Mouse (Mus musculus): ENCODE measurements around the gene Dnmt3a. TPM values are rescaled to one million over a fixed set of nuclear protein-coding genes. Genes with fewer than 3 reads are reported as not detected.

Gene Dnmt3a
- polyA plus RNA-seq, 1 experiment from 2014 or later: 98.5 TPM

DNA sequence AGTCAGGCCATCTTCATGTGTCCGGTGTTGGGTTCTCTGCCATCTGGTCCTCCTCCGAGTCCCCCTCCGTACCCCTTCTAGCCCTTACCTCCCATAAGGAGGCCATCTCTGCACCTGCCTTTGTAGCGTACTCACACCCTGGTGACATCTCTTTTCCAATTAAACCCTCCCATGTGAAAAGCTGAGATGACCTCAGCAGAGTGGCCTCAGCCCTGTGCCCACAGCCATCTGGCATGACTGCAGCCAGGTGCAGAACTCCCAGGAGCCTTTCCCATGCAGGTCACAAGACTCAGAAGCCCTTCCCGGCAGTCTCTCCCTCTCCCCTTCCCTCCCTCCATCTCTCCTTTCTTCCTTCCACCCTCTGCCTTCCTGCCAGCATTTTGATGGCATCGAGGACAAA lies 141.7 kb downstream of the Dnmt3a start:
- Histone ChIP-seq H3K27me3 (no peaks in the 10 kb centered on the region), H3K9me3 (replicated peaks) (no peaks in the 10 kb centered on the region), H3K9ac (no peak overlapping the region), H3K27ac (no peak overlapping the region), H3K4me1 (peaks cover 9% of the 10 kb centered on the region; the same call in 1 of the 2 replicates), H3K4me2 (no peak overlapping the region), H3K36me3 (ENCODE audit: poor library complexity, severe bottlenecking) (no peaks in the 10 kb centered on the region), H3K4me3 (no peak overlapping the region)
- WGBS: 73% methylated on average over 6 of the region's 6 CpGs
- no peak for ATAC-seq

DNA sequence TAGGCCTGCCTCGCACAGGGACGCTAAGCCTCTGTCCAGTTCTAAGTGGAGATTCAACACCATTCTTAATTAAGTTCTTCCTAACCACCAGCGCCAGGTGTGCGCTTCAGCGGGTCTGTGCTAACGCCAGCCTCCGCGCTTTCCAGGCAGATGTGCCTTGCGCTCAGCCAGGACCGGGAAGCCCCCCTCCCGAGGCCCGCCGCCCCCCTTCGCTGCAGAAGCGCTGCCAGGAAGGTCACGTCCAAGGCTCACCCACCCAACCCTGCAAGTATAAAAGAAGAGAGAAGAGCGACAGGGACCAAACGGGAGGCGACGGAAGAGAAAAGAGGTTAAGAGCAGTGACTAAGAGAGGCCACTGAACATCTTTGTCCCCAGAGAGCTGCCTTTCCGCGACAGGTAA lies 148.8 kb downstream of the Dnmt3a start, which contains the start of gene Pomc:
Gene Pomc, plus strand, starts transcription at position 301 of the 400 bp plus-strand sequence.
- no peak for ATAC-seq
- Histone ChIP-seq H3K27me3 (peaks cover 33% of the 10 kb centered on the region), H3K36me3 (ENCODE audit: poor library complexity, severe bottlenecking) (no peaks in the 10 kb centered on the region), H3K9me3 (replicated peaks) (no peaks in the 10 kb centered on the region), H3K9ac (no peak within 1 kb of the TSS), H3K4me2 (no peak within 1 kb of the TSS), H3K27ac (no peak within 1 kb of the TSS), H3K4me3 (no peak within 1 kb of the TSS), H3K4me1 (0 out of 2 replicates have a peak, but pooled peaks cover 3% of the 10 kb centered on the region)
- 16% methylated on average over 22 of the region's 22 CpGs for WGBS

- Histone ChIP-seq H3K9me3 (replicated peaks) (no peaks in the 10 kb centered on the region), H3K4me2 (no peak overlapping the region), H3K9ac (no peak overlapping the region), H3K4me3 (no peak overlapping the region), H3K27me3 (peaks cover 33% of the 10 kb centered on the region), H3K36me3 (ENCODE audit: poor library complexity, severe bottlenecking) (no peaks in the 10 kb centered on the region), H3K27ac (no peak overlapping the region), H3K4me1 (peaks cover 6% of the 10 kb centered on the region)
- no peak for ATAC-seq
- 35% methylated on average over 10 of the region's 10 CpGs for WGBS
Observed at GRCm38 (mm10) chr12:3955371-3955770, 149.6 kb downstream of the Dnmt3a start.

DNA sequence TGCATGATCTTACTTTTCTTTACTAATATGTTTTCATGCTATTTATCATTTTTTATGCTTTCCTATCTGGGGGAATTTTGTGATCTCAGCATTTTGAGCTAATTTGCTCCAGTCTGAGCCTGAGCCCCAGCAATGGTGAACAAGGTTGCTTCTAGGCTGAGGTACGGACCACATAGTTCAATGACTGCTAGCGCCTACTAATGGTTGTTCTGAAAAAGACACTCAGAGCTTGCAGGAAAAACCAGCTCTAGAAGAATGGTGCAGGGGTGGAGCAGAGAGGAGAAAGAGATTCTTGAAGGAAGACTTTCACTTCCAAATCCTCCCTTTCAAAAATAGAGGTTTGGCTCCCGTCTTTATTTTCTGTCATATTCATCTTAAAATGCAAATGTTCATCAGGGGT lies 150.5 kb downstream of the Dnmt3a start:
- H3K36me3 ChIP-seq (ENCODE audit: poor library complexity, severe bottlenecking): no peaks in the 10 kb centered on the region
- no peak overlapping the region for H3K4me2 ChIP-seq
- H3K9ac ChIP-seq: no peak overlapping the region
- no peak overlapping the region for H3K4me3 ChIP-seq
- no peak for ATAC-seq
- H3K4me1 ChIP-seq: peaks cover 11% of the 10 kb centered on the region
- peaks cover 33% of the 10 kb centered on the region for H3K27me3 ChIP-seq
- H3K9me3 ChIP-seq (replicated peaks): no peaks in the 10 kb centered on the region
- H3K27ac ChIP-seq: no peak overlapping the region
- WGBS: 14% methylated on average over 3 of the region's 3 CpGs

DNA sequence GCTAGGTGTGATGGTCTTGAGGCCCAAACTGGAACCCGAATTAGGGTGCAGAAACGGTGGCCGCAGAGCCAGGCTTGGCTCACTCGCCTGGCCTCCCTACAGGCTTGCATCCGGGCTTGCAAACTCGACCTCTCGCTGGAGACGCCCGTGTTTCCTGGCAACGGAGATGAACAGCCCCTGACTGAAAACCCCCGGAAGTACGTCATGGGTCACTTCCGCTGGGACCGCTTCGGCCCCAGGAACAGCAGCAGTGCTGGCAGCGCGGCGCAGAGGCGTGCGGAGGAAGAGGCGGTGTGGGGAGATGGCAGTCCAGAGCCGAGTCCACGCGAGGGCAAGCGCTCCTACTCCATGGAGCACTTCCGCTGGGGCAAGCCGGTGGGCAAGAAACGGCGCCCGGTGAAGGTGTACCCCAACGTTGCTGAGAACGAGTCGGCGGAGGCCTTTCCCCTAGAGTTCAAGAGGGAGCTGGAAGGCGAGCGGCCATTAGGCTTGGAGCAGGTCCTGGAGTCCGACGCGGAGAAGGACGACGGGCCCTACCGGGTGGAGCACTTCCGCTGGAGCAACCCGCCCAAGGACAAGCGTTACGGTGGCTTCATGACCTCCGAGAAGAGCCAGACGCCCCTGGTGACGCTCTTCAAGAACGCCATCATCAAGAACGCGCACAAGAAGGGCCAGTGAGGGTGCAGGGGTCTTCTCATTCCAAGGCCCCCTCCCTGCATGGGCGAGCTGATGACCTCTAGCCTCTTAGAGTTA lies 154.2 kb downstream of the Dnmt3a start:
- peaks cover 11% of the 10 kb centered on the region for H3K4me1 ChIP-seq
- H3K36me3 ChIP-seq (ENCODE audit: poor library complexity, severe bottlenecking): 0 out of 2 replicates have a peak, but pooled peaks cover 11% of the 10 kb centered on the region
- H3K4me2 ChIP-seq: peak overlapping the region; percentile 92
- peak; percentile 97 for ATAC-seq
- peak overlapping the region; percentile 93 for H3K27ac ChIP-seq
- no peaks in the 10 kb centered on the region for H3K9me3 ChIP-seq (replicated peaks)
- WGBS: 3% methylated on average over 53 of the region's 53 CpGs
- peaks cover 17% of the 10 kb centered on the region for H3K27me3 ChIP-seq
- peak overlapping the region; percentile 66 for H3K4me3 ChIP-seq
- peak overlapping the region; percentile 86 for H3K9ac ChIP-seq

DNA sequence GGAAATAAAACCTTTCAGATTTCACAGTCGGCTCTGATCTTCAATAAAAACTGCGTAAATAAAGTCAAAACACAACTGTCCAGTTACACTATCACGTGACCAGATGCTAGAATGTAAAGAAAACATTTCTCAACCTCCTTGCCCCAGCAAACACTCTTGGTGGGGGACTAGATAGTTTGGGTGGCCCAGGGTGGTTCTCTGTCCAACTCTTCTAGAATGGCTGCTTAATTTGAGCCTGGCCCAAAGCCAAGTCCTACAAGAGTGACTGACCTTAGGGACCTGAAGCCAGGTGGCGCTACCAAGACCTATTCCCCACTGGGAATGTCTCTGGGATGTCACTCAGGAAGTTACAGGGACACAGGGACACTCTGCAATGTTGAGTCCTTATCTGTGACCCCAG lies 154.7 kb downstream of the Dnmt3a start:
- Histone ChIP-seq H3K27ac (no peak overlapping the region; the same call in 1 of the 2 replicates), H3K36me3 (ENCODE audit: poor library complexity, severe bottlenecking) (peaks cover 16% of the 10 kb centered on the region; the same call in 1 of the 2 replicates), H3K27me3 (peaks cover 12% of the 10 kb centered on the region), H3K4me1 (peaks cover 11% of the 10 kb centered on the region), H3K9ac (peak overlapping the region; percentile 86), H3K9me3 (replicated peaks) (no peaks in the 10 kb centered on the region), H3K4me2 (peak overlapping the region; percentile 92), H3K4me3 (peak overlapping the region; percentile 66)
- no peak for ATAC-seq
- WGBS: 54% methylated on average over 4 of the region's 4 CpGs

Other genes with a start within 250 kb of the Dnmt3a start
- gene Dtnb, start 233.6 kb upstream of the Dnmt3a start, polyA plus RNA-seq (2015; fragmentation: Nextera tagmentation; extraction: Ambion mirVana): 29.8 and 32.3 TPM in 2 replicates
- gene Pomc, start 148.9 kb downstream of the Dnmt3a start, polyA plus RNA-seq (2015; fragmentation: Nextera tagmentation; extraction: Ambion mirVana): 13.1 and 24.1 TPM in 2 replicates
- gene Efr3b, start 232.9 kb downstream of the Dnmt3a start, polyA plus RNA-seq (2015; fragmentation: Nextera tagmentation; extraction: Ambion mirVana): 20.7 and 24.4 TPM in 2 replicates